Mouse (Mus musculus): ENCODE measurements around the gene Notch4. TPM values are rescaled to one million over a fixed set of nuclear protein-coding genes. Genes with fewer than 3 reads are reported as not detected.

Gene Notch4
- polyA plus RNA-seq, 1 experiment from 2014 or later, result 4.7 TPM

GRCm38 (mm10) chr17:34592581-34593549 is 28.8 kb downstream of the Notch4 start:
- H3K36me3 ChIP-seq (ENCODE audit: control insufficient read depth, insufficient read depth, low read length), result peaks cover 30% of the 10 kb centered on the region
- ATAC-seq (ENCODE audit: low read depth) (peak; percentile 9), DNase-seq (ENCODE audit: low spot score) (peak; percentile 51)
- H3K4me3 ChIP-seq (ENCODE audit: low read depth, low read length), result peak overlapping the region; percentile 88
- H3K27ac ChIP-seq (replicated peaks; ENCODE audit: low read depth, low read length), result peak overlapping the region; percentile 99
- 1% methylated on average over 22 of the region's 32 CpGs for WGBS
- no peaks in the 10 kb centered on the region for H3K27me3 ChIP-seq (replicated peaks; ENCODE audit: control insufficient read depth, insufficient read depth, low read length)
- peak overlapping the region; percentile 98 for H3K9ac ChIP-seq (ENCODE audit: low read depth, low read length)
- no peaks in the 10 kb centered on the region for H3K9me3 ChIP-seq (ENCODE audit: control insufficient read depth, low read length)
- H3K4me2 ChIP-seq (ENCODE audit: low read depth, low read length), result peak overlapping the region; percentile 67
- H3K4me1 ChIP-seq (ENCODE audit: control insufficient read depth, insufficient read depth, low read length), result peaks cover 49% of the 10 kb centered on the region

GRCm38 (mm10) chr17:34593752-34594525 is 29.9 kb downstream of the Notch4 start:
- DNase-seq (ENCODE audit: low spot score), result peak; percentile 70
- ATAC-seq (ENCODE audit: low read depth), result no peak
- WGBS, result 37% methylated on average over 20 of the region's 34 CpGs

GRCm38 (mm10) chr17:34596098-34596497 is 32.0 kb downstream of the Notch4 start:
- 68% methylated on average over 8 of the region's 8 CpGs for WGBS
- Histone ChIP-seq H3K4me2 (ENCODE audit: low read depth, low read length) (no peak overlapping the region), H3K4me1 (ENCODE audit: control insufficient read depth, insufficient read depth, low read length) (peaks cover 21% of the 10 kb centered on the region), H3K4me3 (ENCODE audit: low read depth, low read length) (no peak overlapping the region), H3K27me3 (replicated peaks; ENCODE audit: control insufficient read depth, insufficient read depth, low read length) (no peaks in the 10 kb centered on the region), H3K9me3 (ENCODE audit: control insufficient read depth, low read length) (no peaks in the 10 kb centered on the region), H3K36me3 (ENCODE audit: control insufficient read depth, insufficient read depth, low read length) (peaks cover 43% of the 10 kb centered on the region), H3K9ac (ENCODE audit: low read depth, low read length) (no peak overlapping the region; the same call in 1 of the 2 replicates), H3K27ac (replicated peaks; ENCODE audit: low read depth, low read length) (no peak overlapping the region)
- DNase-seq (ENCODE audit: low spot score) (no peak), ATAC-seq (ENCODE audit: low read depth) (no peak)

More at GRCm38 (mm10) chr17:34593752-34594525, 29.9 kb downstream of the Notch4 start:
- peaks cover 30% of the 10 kb centered on the region for H3K36me3 ChIP-seq (ENCODE audit: control insufficient read depth, insufficient read depth, low read length)
- no peaks in the 10 kb centered on the region for H3K27me3 ChIP-seq (replicated peaks; ENCODE audit: control insufficient read depth, insufficient read depth, low read length)
- H3K4me3 ChIP-seq (ENCODE audit: low read depth, low read length), result peak overlapping the region; percentile 88
- H3K4me1 ChIP-seq (ENCODE audit: control insufficient read depth, insufficient read depth, low read length), result peaks cover 38% of the 10 kb centered on the region
- H3K27ac ChIP-seq (replicated peaks; ENCODE audit: low read depth, low read length), result peak overlapping the region; percentile 99
- H3K9ac ChIP-seq (ENCODE audit: low read depth, low read length), result peak overlapping the region; percentile 98
- H3K4me2 ChIP-seq (ENCODE audit: low read depth, low read length), result peak overlapping the region; percentile 67
- H3K9me3 ChIP-seq (ENCODE audit: control insufficient read depth, low read length), result no peaks in the 10 kb centered on the region

- Histone ChIP-seq H3K27ac (replicated peaks; ENCODE audit: low read depth, low read length) (no peak within 1 kb of the TSS; the same call in 1 of the 2 replicates), H3K36me3 (ENCODE audit: control insufficient read depth, insufficient read depth, low read length) (peaks cover 52% of the 10 kb centered on the region), H3K4me3 (ENCODE audit: low read depth, low read length) (no peak within 1 kb of the TSS), H3K4me2 (ENCODE audit: low read depth, low read length) (no peak within 1 kb of the TSS), H3K27me3 (replicated peaks; ENCODE audit: control insufficient read depth, insufficient read depth, low read length) (no peaks in the 10 kb centered on the region), H3K9me3 (ENCODE audit: control insufficient read depth, low read length) (no peaks in the 10 kb centered on the region), H3K4me1 (ENCODE audit: control insufficient read depth, insufficient read depth, low read length) (peaks cover 21% of the 10 kb centered on the region), H3K9ac (ENCODE audit: low read depth, low read length) (peak within 1 kb of the TSS; percentile 27)
- 22% methylated on average over 5 of the region's 6 CpGs for WGBS
- ATAC-seq (ENCODE audit: low read depth) (no peak), DNase-seq (ENCODE audit: low spot score) (no peak)
Observed at GRCm38 (mm10) chr17:34597566-34598095, 33.6 kb downstream of the Notch4 start, which contains the start of gene Ager. Gene Ager, plus strand, starts transcription at chr17:34597862.

GRCm38 (mm10) chr17:34599891-34600290 is 35.8 kb downstream of the Notch4 start:
- Histone ChIP-seq H3K9me3 (ENCODE audit: control insufficient read depth, low read length) (no peaks in the 10 kb centered on the region), H3K27me3 (replicated peaks; ENCODE audit: control insufficient read depth, insufficient read depth, low read length) (no peaks in the 10 kb centered on the region), H3K4me2 (ENCODE audit: low read depth, low read length) (no peak overlapping the region), H3K27ac (replicated peaks; ENCODE audit: low read depth, low read length) (no peak overlapping the region), H3K9ac (ENCODE audit: low read depth, low read length) (no peak overlapping the region), H3K4me1 (ENCODE audit: control insufficient read depth, insufficient read depth, low read length) (peaks cover 17% of the 10 kb centered on the region), H3K36me3 (ENCODE audit: control insufficient read depth, insufficient read depth, low read length) (peaks cover 42% of the 10 kb centered on the region), H3K4me3 (ENCODE audit: low read depth, low read length) (no peak overlapping the region)
- 73% methylated on average over 9 of the region's 9 CpGs for WGBS
- no peak for DNase-seq (ENCODE audit: low spot score)
- ATAC-seq (ENCODE audit: low read depth), result no peak

GRCm38 (mm10) chr17:34601796-34602195 is 37.7 kb downstream of the Notch4 start:
- H3K27me3 ChIP-seq (replicated peaks; ENCODE audit: control insufficient read depth, insufficient read depth, low read length), result no peaks in the 10 kb centered on the region
- H3K9ac ChIP-seq (ENCODE audit: low read depth, low read length), result peak overlapping the region; percentile 76; the same call in 1 of the 2 replicates
- WGBS, result 87% methylated on average over 12 of the region's 12 CpGs
- no peaks in the 10 kb centered on the region for H3K9me3 ChIP-seq (ENCODE audit: control insufficient read depth, low read length)
- peaks cover 24% of the 10 kb centered on the region for H3K36me3 ChIP-seq (ENCODE audit: control insufficient read depth, insufficient read depth, low read length)
- ATAC-seq (ENCODE audit: low read depth), result no peak
- no peak overlapping the region; the same call in 1 of the 2 replicates for H3K4me2 ChIP-seq (ENCODE audit: low read depth, low read length)
- peak overlapping the region; percentile 64; the same call in 1 of the 2 replicates for H3K4me3 ChIP-seq (ENCODE audit: low read depth, low read length)
- DNase-seq (ENCODE audit: low spot score), result no peak
- H3K4me1 ChIP-seq (ENCODE audit: control insufficient read depth, insufficient read depth, low read length), result peaks cover 21% of the 10 kb centered on the region
- H3K27ac ChIP-seq (replicated peaks; ENCODE audit: low read depth, low read length), result no peak overlapping the region

- Histone ChIP-seq H3K9me3 (ENCODE audit: control insufficient read depth, low read length) (no peaks in the 10 kb centered on the region), H3K9ac (ENCODE audit: low read depth, low read length) (peak within 1 kb of the TSS; percentile 76), H3K36me3 (ENCODE audit: control insufficient read depth, insufficient read depth, low read length) (peaks cover 21% of the 10 kb centered on the region), H3K4me3 (ENCODE audit: low read depth, low read length) (peak within 1 kb of the TSS; percentile 74), H3K4me2 (ENCODE audit: low read depth, low read length) (peak within 1 kb of the TSS; percentile 90), H3K4me1 (ENCODE audit: control insufficient read depth, insufficient read depth, low read length) (peaks cover 17% of the 10 kb centered on the region), H3K27ac (replicated peaks; ENCODE audit: low read depth, low read length) (peak within 1 kb of the TSS; percentile 89), H3K27me3 (replicated peaks; ENCODE audit: control insufficient read depth, insufficient read depth, low read length) (no peaks in the 10 kb centered on the region)
- peak; percentile 100 for DNase-seq (ENCODE audit: low spot score)
- WGBS, result under 1% methylated on average over 30 of the region's 30 CpGs
- peak; percentile 96 for ATAC-seq (ENCODE audit: low read depth)
Observed at GRCm38 (mm10) chr17:34603375-34604060, 39.5 kb downstream of the Notch4 start, which contains the start of gene Rnf5. Gene Rnf5, minus strand, starts transcription at chr17:34603690.
